Mouse (Mus musculus) c-Kit-negative CD71-positive TER-119-positive erythroid progenitor cells, embryonic 14.5 days (primary cell): ENCODE measurements around the gene Zfp444.

Experiments
- DNase-seq: peaks from one replicate; pipeline ENCODE4 v3.0.0-alpha.2; 2013; ENCODE audit warnings: low read depth, low spot score

Gene Zfp444

DNA sequence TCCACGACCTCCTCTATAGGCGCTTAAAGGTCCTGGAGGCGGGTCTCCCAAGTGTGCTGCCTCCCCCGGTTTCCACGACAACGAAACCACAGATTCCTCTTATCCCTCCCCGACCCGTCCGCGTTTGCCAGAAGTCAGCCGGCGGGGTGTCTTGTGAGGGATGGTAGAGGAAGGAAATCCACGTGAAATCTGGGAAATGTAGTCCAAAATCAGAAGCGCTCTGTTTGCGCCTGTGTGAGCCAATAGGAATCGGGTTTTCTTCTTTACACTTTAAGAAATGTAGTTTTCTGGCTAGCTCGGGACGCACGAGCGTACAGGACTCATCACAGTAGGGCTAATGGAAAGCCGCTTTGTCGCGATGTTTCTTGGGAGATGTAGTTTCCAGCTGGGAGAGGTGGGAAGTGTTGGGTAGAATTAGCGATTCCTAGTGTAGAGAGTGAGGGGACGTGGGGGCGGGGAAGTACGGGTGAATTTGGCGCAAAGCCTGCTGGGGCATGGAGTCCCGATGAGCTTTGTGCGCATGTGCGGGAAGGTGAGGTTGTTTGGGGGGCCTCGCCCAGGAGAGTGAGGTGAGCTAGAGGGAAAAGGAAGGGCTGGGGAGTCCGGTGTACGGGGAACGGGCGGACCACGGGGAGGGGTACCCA, at the start of gene Zfp444:
TSS of gene Zfp444 (plus strand) at position 221 of the 644 bp plus-strand sequence.
- peak; percentile 74 for DNase-seq

DNA sequence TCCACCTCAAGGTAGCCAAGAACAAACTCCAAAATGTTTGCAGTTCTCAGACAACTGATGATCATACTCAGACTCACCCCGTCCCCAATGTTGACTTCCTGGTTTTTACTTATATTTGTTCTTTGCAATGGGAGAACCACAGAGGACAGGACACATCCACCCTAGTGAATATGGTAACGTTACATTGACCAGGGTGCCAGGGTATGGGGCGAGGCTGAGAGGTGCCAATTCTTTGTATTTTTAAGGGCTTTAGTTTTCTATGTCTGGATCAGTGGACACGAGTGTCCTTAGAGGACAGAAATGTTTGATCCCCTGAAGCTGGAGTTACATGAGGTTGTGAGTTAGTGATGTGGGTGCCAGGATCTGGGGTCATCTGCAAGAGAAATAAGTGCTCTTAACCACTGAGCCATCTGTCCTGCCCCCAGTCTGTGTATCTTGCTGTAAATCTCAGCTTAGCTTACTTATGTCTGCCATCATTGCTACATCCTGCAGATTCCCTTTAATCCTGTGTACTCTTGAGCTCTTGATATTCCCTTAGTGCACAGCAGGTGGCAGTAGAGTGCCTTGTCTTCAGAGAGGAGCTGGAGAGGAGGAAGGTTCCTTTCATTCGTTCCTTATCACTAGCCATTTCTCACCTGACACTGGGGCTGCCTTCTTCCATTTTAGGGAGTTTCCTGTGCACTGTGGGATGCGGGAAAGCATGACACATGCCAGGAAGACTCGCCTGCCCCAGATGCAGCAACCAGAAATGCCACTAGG, 45.2 kb upstream of the Zfp444 start:
- DNase-seq = peak; percentile 49

DNA sequence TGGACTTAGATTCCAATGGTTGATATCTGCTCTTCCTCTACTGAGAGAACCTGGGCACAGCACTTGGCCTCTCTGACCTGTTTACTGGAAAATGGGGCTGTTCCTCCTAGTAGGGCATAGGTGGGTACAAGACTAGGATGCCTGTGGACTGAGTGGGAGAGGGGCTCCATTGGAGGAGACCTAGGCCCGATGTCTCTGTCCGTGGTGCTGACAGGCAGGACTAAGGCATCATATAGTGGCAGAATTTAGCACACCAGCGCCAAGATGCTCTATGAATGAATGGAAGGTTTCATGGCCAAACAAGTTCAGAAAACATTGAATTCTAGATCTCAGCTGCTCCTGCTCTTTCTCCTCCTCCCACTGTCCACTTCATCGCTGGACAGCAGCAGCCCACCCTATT, 41.7 kb upstream of the Zfp444 start:
- DNase-seq = no peak

DNA sequence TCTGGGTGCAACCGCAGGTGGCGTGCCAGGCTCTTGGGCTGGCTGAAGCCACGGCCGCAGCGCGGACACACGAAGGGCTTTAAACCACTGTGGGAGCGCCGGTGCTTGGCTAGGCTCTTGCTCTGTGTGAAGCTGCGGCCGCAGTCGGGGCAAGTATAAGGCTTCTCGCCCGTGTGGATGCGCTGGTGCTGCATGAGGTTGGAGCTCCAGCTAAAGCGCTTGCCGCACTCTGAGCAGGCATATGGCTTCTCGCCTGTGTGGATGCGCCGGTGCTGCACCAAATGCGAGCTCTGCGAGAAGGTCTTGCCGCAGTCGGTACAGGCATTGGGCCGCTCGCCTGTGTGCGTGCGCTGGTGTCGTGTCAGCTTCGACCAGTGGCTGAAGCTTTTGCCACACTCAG, 39.4 kb upstream of the Zfp444 start:
- no peak for DNase-seq

DNA sequence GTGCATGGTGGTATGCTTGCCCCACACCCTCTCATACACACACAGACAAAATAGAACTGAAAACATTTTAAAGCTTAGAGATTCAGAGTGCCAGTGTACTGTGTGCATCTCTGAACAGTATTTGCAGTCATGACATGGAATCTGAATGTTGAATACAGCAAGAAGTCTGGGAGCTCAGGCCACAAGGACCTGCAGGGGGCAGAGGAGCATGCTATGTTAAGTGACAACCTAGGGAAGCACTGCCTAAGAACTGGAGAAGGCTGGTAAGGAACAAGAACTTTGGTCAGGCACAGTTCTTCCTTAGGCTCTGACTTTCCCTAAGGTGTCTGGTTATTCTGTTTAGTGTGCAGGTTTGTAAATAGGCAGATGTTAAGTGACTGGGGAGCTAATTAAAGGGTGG, 35.5 kb upstream of the Zfp444 start:
- DNase-seq = no peak

DNA sequence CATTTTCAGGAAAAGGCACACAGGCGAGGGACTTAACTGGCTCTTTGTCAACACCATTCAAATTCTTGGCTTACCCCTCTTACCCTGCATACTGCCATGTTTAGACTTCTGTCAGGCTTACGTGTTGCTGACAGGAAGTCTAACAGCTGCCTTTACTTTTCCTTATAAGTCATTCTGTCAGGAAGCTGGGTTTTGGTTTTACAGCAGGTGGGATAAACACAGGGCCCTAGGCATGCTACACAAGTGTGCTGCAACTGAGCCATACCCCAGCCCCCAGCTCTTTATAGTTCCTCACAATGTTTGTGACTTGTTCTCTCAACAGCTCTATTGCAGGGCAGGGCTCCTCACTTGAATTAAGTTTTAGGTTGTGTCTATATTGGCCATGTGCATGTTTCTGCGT, 32.7 kb upstream of the Zfp444 start:
- no peak for DNase-seq

DNA sequence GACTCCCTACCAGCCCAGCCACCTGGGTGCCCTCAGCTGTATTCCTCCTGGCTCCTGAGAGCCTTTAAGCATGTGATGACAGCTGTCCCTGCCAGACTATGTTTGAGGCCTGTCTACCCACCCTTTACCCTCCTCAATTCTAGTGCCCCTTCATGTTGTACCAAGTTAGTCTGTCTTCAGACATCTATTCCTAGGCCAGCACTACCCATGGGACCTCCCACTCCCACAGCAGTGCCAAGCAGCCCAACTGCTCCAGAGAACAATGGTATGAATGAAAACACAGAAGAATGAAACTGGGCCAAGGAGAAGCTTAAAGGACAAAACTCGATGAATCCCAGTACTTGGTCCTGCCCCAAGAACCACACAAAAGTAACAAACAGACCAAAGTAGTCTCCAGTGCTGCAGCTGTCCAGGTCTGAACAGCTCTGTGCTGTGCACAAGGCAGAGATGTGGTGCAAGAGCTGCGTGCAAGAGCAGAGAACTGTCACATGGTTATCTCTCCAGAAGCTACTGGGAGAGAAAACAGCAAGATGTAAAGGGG, 28.0 kb upstream of the Zfp444 start:
- DNase-seq = no peak

DNA sequence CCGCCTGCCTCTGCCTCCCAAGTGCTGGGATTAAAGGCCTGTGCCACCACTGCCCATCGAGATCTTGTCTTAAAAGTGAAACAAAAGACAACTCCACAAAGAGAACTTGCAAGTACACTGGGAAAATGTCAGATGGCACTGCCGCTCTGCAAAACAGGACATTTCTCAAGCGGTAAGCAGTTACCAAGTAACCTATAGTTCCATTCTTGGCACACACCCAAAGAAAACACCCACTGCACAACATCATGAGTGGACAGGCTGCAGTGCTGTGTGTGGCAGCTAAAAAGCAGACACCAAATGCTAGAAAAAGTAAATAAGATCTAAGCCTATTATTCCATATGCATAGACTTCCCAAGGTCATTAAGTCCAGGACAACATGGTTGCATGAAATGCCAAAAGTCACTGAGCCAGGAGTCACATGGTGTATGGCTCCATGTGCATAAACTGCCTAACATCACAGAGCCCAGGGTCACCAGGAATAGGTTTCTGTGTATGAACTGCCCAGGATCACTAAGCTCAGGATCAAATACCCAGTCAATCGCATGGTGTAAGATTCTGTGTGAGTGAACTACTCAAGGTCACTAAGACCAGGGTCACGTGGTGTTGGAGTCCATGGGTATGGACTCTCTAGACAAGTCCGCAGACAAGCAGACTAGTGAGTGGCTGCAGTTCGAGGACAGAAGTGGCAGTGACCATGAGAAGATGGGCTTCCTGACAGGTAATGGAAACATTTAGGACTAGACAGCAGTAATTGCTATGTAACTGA, 26.4 kb upstream of the Zfp444 start:
- DNase-seq = no peak

DNA sequence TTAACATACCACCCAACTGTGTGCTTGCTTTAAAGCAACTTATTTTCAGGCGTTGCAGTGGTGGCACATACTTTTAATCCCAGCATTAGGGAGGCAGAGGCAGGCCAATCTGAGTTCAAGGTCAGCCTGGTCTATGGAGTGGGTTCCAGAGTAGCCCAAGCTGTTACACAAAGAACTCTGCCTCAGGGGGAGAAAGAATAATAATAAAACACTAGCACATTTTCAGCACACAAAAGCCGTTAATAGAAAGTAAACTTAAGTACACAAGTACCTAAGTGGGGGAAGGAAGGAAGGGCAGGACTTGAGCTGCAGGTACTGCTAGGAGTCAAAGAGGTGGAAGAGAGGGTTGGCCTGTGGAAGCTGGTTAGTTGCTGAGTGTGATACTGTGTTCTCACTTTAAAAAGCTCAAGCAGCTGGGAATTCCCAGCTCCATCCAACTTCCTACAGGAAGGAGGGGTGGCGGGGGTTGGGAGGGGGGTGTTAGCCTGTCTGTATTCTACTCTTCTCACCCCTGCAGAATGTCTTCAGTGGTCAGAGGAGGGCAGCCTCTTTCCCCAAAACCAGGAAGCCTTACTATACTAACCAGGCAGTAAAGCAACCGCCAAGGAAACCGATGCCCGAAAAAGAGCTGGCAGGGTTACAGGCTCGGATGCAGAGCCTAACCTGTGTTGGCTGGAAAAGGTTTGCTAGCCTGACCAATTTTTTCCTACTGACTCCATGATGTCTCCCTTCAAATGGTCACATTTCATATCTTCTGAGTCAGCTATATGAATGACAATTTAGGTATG, 25.6 kb upstream of the Zfp444 start:
- DNase-seq = no peak

DNA sequence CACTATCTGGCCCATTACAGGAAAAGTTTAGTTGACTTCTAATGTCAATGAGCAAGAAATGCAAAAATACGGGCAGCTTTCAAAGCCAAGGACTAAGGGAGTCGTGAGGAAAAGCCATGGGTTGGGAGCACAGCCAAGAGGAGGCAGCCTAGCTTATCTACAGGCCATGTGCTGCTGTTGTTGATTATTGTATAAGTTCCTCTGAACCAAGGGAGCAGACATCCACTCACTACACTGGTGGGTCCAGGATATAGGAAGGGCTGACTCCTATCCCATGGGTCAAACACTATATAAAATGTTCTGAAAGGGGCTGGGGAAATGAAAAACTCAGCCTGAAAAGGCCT, 25.1 kb upstream of the Zfp444 start:
- DNase-seq = no peak

DNA sequence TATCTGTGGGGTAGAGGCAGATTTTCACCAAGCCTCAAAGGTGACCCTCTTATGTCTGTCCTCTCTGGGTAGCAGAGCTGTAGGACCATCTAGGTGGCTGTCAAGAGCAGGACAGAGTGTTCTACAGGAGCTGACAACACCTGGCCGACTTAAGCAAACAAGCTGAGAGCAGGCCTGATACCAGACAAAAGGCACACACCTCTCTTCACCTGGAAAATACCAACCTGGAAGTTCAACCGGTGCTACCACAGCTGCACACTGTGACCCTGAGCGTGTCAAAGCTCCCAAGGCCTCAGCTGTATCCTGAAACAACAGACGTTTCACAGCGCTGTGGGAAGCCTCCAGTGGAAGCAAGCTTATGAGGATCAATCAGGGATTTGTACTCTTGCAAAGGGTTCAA, 24.3 kb upstream of the Zfp444 start:
- DNase-seq = no peak

DNA sequence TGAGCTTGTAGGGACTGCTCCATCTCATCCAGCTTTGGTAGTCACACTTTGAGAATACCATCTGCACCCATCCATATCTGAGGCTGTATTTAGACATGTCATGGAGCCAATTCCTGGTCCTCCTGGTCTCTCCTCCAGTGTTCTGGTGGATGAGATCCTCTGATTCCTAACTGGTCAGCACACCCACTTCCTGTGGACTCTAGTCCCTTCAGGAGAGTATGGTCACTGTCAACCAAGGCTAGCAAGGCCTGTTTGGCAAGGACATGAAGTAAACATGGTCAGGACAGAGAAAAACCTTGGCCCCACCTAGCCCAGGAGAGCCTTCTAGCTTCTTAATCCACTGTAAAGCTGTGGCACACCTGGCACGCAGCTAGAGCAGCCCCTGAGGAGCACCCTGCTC, 20.8 kb upstream of the Zfp444 start:
- no peak for DNase-seq

DNA sequence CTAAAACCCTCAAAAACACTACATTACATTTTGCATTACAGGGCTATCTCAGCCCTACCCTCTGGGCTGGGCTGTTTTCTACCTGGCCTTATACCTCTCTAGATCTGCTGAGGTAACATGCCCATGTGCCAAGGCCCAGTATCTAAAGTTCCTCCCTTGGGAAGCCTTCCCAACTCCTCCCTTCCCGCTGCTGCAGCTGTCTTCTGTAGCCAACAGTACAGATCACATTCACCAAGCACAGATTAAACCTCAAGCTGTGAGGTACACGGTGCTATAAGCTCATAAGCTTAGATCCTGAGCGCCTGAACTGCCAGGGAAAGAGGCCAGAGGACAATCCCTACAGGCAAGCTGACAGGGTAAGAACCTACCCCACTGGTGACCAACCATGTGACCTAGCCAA, 20.0 kb upstream of the Zfp444 start:
- no peak for DNase-seq

DNA sequence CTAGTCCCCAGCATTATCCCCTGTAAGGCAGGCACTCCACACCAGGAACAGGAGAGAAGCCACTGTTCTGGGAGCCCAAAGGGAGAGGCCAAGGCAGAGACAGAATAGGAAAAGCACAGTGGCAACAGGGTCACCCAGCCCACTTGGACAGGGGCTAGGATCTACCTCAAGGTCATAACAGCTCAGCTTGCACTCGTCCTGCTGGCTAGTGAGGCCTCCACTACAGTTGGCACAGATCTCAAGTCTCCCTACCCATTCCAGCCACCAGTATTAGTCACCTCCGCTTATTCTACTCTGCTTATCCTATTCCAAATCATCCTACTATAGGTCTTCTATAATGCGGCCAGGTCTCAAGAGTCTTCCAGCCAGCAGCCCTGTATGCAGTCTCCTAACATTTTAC, 18.9 kb upstream of the Zfp444 start:
- no peak for DNase-seq

DNA sequence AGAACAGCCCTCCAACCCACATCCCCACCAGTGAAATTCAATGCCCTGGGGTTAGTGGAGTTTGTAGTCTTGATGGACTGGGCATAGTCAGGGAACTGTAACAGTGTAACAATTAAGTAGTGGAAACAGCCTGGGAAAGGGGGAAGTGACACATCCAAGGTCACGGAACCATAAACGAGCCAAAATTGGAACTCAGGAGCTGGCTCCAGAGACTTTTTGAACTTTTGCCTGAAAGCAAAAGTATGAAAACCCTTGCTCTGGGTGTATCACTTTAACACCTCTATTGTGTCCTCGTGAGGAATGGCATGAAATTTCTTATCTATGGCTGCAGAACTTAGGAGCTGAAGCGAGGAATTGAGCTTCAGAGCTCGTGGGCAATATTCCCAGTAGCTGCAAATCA, 17.9 kb upstream of the Zfp444 start:
- no peak for DNase-seq

DNA sequence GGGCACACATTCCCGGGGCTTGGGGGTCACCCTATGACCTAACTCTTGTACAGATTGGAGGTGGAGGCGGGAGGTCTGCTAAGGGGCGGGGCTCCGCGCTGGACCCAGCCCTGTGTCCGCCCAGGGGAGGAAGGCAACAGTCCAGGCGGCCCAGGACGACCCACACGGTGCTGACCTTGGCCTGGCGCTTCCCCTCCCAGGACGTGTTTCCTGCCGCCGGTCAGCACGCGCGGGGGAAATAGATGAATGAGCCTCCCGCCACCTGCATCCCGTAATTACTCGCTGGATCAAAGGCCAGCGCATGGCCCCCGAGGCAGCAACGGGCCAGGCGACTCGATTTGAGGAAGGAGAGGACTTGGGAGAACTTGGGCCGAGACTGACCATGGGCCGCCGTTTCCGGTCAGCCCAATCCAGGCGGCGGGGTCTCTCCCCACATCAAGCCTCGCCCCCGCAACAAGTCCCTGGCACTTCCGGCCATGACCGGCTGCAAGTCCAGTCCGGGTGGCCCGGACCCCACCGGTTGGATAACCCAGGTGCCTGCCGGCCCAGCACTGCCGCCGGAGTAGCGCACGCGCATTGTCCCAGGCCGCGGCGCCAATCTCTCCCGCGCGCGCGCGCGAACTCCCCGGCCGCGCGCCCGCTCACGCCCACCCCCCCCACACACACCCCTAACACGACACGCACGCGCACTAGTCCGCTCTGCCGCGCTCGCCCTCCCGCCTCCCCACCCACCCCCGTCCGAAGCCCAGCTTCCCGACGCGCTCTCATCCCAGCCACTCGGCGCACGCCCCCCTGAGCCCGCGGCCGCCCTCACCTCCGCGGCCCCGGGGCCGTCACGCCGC, 16.8 kb upstream of the Zfp444 start:
- DNase-seq = peak; percentile 25

DNA sequence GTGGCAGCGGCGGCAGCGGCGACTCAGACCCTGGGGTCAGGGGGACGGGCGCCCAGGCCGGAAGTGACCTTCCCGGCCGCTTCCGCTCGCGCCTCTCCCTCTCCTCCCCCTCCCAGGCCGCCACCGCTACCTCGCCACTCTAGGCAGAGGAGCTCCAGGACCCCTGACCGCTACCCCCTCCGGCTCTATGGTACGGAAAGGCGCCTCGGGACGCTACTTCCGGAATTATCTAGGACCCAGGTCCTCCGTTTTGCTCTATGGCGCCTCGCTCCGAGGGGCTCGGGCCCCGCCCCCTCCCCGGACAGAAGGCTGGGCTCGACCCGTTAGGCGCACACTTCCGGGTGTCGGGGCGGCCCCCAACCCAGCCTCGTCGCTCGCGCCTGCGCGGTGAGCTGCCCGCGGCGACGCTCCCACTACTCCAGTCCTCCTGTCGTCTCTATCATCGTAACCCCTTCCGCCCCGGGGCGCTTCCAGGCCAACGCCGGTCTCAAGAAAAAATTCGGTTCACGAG, 16.1 kb upstream of the Zfp444 start, which contains the start of gene Zfp787:
TSS of gene Zfp787 (minus strand) at position 97 of the 511 bp plus-strand sequence.
- DNase-seq = no peak

DNA sequence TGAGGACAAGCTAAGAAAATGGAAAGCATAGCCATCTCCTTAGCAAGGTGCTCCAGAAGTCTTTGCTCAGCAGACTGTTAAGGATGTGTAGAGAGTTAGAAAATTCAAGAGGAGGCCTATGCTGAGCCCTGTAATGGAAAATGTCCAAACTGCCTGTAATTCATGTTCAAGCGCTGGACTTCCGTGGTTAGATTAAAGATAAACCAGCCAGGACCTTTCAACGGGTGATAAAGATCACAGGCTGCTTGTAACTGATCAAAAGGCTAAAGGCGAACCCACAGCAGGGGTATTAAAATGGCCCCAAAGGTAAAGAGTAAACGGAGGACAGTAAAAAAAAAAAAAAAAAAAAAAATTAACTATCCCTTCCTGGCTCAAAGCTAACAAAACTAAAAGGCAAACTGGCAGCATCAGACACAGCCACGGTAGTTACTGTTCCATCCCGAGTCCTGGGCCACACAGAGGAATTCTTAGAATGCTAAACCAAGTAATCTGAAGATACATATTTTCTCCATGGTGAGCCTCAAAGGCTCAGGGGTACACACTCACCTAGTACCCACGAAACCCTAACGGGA, 15.0 kb upstream of the Zfp444 start:
- DNase-seq = no peak

DNA sequence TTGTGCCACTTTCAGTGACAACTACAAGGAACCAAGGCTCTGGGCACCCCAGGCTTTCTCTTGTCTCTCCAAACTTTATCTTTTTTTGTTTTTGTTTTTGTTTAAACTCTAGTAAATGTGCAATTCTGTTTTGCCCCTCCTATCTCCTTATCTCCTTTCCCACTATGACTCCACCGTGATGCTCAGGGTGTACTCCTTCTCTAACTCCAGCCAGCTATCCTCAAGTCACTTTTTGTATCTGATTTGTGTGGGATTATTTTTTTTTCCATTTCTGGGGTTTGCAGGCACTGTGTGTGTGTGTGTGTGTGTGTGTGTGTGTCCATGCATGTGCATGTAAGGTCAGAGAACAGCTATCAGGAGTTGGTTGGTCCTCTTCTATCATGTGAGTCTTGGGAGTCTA, 14.5 kb upstream of the Zfp444 start:
- DNase-seq = no peak

DNA sequence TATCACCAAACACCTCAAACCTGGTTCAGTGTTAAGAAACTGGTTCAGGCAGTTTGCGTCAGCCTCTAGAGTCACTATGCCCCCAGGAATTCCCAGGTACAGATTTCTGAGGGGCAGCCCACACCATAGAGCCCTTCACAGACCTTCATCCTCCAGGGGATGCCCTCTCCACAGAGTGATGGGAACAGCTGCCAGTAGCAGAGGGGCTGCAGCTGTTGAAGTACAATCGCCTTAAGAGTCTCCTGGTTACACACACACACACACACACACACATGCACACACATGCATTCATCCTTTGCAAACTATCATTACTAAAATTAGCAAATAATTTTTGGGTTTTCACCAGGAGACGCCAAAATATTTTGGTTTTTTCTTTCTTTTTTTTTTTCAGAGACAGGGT, 12.4 kb upstream of the Zfp444 start:
- DNase-seq = no peak
